Mouse (Mus musculus): ENCODE measurements around the gene Mmp12. TPM values are rescaled to one million over a fixed set of nuclear protein-coding genes. Genes with fewer than 3 reads are reported as not detected.
"Not testable (repeated sequence)": the region's sequence is repeated elsewhere in the genome, so short reads cannot be mapped to it uniquely, and the experiment has no call there.

The Mmp12 gene
- polyA plus RNA-seq (2015; fragmentation: Nextera tagmentation; extraction: Ambion mirVana), result not detected in 2 replicates

DNA sequence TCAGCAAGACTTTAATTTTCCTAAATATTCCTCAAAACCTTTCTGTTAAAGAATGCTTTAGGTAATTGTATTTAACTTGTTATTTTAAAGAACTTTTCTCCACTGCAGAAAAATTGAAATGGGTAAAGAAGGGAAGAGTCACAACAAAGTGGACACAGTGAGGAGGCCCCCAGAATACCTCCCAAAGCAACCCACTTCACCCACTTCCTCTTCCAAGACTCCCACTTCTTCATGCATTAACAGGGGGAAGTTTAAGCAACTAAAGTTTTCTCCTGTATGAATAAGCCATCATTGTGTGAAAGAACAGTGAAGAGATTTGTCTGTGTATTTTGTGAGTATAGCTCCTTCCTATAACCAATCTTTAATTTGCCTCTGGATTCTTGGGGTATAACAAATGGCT, at the start of gene Mmp12:
Mmp12 (plus strand) TSS at position 275 of the 400 bp plus-strand sequence.
- Histone ChIP-seq H3K4me1 (no peaks in the 10 kb centered on the region), H3K27me3 (replicated peaks) (no peaks in the 10 kb centered on the region), H3K9ac (no peak within 1 kb of the TSS), H3K4me3 (no peak within 1 kb of the TSS), H3K27ac (no peak within 1 kb of the TSS), H3K4me2 (no peak within 1 kb of the TSS), H3K9me3 (no peaks in the 10 kb centered on the region), H3K36me3 (replicated peaks) (no peaks in the 10 kb centered on the region)
- no peak for ATAC-seq (replicated peaks)

DNA sequence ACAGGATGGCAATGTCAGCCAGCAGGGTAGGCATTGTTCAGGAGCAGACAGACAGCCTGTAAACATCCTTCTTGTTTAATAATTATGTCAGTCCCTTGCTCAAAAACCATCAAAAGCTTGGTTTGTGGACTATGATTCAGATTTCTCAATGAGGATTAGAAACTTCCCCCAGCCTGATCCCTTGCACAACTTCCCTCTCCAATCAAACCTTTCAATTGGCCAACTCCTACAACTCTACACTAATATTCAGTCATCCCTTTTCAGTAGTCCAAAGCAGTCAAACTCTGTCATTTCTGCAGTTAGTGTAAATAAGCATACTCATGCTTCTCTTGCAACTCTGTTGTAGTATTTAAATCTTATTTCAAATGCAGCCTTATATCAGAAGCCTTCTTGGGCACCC, 12.3 kb upstream of the Mmp12 start:
- no peak overlapping the region for H3K9ac ChIP-seq
- H3K27ac ChIP-seq, result no peak overlapping the region
- no peaks in the 10 kb centered on the region for H3K36me3 ChIP-seq (replicated peaks)
- no peak for ATAC-seq (replicated peaks)
- no peaks in the 10 kb centered on the region for H3K9me3 ChIP-seq
- H3K4me1 ChIP-seq, result no peaks in the 10 kb centered on the region
- no peak overlapping the region for H3K4me3 ChIP-seq
- H3K27me3 ChIP-seq (replicated peaks), result no peaks in the 10 kb centered on the region
- no peak overlapping the region for H3K4me2 ChIP-seq

DNA sequence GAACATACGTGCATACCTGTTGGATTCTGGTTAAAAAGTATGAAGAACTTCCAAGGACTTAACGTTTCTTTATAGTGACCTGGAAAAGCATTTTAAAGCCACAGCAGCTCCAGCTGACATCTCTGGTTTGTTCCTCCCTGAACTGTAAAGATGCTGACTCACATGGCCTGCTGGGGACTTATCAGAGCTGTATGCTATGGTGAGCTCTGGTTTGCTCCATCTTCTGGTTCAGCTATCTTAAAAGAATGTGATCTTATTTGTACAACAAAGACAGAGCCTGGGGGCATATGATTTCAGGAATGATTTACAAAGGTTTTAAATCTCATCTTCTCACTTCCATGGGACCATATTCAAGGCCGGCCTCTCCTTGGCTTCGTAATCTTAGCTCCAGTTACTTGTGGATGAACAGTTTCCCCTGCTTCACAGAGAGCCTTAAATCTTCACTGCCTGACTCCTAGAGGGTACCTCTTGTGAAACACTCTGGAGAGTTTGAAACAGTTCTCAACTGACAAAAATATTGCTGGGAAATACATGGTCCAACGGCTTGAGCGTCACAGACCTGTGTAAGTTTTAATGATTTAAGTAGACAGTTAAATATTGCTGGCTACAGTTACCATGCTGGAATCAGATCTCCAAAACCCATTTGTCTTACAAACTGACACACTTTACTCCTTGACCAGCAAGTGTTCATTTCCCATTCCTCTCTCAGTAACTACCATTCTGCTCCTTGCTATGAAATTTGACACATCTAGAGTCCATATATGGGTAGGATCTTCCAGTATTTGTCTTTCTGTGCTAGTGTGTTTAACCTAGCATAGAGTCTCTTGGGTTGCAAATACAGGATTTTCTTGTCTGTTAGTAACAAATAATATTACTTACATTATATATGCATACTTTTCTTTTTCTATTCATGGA, 8.2 kb upstream of the Mmp12 start:
- H3K4me3 ChIP-seq, result no peak overlapping the region
- H3K4me1 ChIP-seq, result no peaks in the 10 kb centered on the region
- WGBS, result 89% methylated on average over 5 of the region's 6 CpGs
- H3K27ac ChIP-seq, result no peak overlapping the region
- no peak overlapping the region for H3K4me2 ChIP-seq
- H3K36me3 ChIP-seq (replicated peaks), result no peaks in the 10 kb centered on the region
- H3K9me3 ChIP-seq, result no peaks in the 10 kb centered on the region
- no peak for ATAC-seq (replicated peaks)
- no peak overlapping the region for H3K9ac ChIP-seq
- H3K27me3 ChIP-seq (replicated peaks), result no peaks in the 10 kb centered on the region

DNA sequence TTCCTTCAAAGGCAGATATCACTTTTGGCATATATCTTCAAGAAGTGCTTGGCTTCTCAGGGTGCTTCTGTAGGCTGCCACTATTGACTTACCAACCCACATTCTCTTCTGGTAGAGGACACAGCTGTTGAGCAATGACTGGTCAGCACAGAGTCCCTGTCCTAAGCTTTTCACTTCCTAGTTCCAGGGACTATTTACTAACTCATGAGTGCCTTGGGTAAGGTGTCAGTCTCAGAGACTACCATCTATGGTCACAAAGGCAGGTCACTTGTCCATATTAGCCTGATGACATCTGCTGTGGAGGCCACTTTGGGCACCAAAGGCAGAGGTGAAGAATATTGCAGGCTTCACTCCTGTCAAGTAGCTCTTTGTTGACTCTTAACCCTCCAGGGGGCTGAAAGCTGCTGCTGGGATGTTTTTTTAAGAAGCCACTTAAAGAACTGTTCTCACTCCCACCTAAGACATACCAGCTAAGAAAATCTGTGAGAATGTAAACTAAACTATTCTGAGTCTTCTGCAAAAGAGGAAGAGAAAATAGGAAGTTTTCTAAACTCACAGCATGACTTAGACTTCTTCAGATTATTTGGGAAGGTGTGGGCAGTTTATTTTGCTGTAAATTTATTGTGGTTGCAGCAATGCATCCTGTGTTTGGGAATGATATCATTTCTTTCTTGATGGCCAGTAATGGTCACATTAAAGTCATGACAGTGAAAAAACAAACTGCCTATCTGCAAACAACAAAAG, 7.3 kb upstream of the Mmp12 start:
- H3K4me2 ChIP-seq, result no peak overlapping the region
- ATAC-seq (replicated peaks), result no peak
- no peak overlapping the region for H3K4me3 ChIP-seq
- no peak overlapping the region for H3K9ac ChIP-seq
- H3K9me3 ChIP-seq, result no peaks in the 10 kb centered on the region
- H3K4me1 ChIP-seq, result no peaks in the 10 kb centered on the region
- H3K27ac ChIP-seq, result no peak overlapping the region
- H3K36me3 ChIP-seq (replicated peaks), result no peaks in the 10 kb centered on the region
- H3K27me3 ChIP-seq (replicated peaks), result no peaks in the 10 kb centered on the region

DNA sequence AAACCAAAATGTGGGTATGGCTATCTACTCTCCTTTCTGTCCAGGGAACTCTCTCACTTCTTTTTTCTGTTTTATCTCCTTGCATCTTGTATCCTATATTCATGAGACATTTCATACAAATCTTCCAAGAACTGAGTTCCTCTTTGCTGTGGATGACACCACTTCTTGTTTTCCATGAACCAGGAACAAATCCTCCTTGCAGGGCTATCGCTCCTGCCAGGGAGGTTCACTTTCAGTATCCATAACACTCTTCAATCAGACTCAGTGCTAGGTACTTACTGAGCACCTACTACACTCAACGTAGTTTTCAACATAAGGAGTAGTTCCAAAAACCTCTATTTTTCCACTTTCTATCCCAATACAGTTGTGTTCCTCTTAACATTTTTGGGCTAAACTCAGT, 1.3 kb downstream of the Mmp12 start:
- Histone ChIP-seq H3K27me3 (replicated peaks) (no peaks in the 10 kb centered on the region), H3K4me3 (no peak overlapping the region), H3K9me3 (no peaks in the 10 kb centered on the region), H3K4me2 (no peak overlapping the region), H3K27ac (no peak overlapping the region), H3K9ac (no peak overlapping the region), H3K4me1 (no peaks in the 10 kb centered on the region), H3K36me3 (replicated peaks) (no peaks in the 10 kb centered on the region)
- 92% methylated on average over 2 of the region's 2 CpGs for WGBS
- ATAC-seq (replicated peaks), result no peak

DNA sequence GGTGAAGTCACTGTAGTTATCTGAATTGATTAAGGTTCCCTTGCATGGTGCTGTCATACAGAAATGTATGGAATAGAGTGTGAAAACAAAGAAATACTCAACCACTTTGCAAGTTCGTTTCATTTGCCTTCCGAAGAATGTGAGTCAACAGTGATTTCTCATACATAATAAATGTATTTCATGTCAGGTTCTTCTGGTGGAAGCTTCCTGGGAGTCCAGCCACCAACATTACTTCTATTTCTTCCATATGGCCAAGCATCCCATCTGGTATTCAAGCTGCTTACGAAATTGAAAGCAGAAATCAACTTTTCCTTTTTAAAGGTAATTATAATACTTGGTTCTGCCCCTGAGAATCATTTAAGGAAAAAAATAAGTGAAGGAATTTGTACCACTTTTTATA, 10.4 kb downstream of the Mmp12 start:
- Histone ChIP-seq H3K4me3 (no peak overlapping the region), H3K9me3 (no peaks in the 10 kb centered on the region), H3K36me3 (replicated peaks) (no peaks in the 10 kb centered on the region), H3K4me1 (no peaks in the 10 kb centered on the region), H3K27ac (no peak overlapping the region), H3K4me2 (no peak overlapping the region), H3K9ac (no peak overlapping the region), H3K27me3 (replicated peaks) (no peaks in the 10 kb centered on the region)
- no peak for ATAC-seq (replicated peaks)
- 85% methylated on average over 3 of the region's 3 CpGs for WGBS

DNA sequence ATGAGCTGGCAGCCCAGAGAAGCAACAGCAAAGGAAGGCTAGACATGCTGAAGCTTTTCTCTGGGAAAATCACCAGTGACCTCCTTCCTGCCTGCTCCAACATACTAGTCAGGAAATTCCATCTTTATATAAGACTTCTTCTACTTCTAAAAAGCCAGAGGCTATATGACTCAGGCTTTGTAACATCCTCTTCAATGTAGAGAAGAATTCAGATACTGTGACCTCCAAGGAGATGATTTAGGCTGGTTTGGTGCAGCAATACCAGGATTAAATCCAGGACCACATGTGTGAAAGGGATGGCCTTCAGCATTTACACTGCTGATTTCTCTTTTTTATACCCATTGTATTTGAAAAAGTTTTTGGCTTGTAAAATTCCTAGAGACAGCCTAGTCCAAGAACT, 43.8 kb downstream of the Mmp12 start, which contains the start of gene Mmp1b:
Mmp1b (minus strand) TSS at position 101 of the 400 bp plus-strand sequence.
- Histone ChIP-seq H3K4me1 (no peaks in the 10 kb centered on the region), H3K9me3 (no peaks in the 10 kb centered on the region), H3K4me2 (no peak within 1 kb of the TSS), H3K4me3 (no peak within 1 kb of the TSS), H3K9ac (no peak within 1 kb of the TSS), H3K36me3 (replicated peaks) (no peaks in the 10 kb centered on the region), H3K27me3 (replicated peaks) (no peaks in the 10 kb centered on the region), H3K27ac (no peak within 1 kb of the TSS)
- no peak for ATAC-seq (replicated peaks)

DNA sequence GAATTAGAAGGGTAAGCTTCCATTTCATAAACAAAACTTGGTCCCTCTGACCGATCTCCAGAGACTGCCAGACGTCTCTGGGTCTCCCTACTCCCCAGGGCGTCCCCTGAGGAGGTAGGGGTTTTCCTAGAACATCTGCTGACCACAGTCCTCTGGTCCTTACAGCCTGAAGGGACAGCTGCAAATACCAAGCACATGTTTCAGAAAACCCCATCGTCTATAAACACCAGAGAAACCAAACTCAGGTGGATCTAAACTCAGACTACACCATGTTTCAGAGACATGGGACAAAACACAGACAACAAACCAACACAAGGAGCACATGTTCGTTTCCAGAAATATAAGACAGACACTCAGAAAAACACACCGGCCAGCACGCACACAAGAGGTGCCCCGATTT, 52.4 kb downstream of the Mmp12 start:
- 82% methylated on average over 8 of the region's 8 CpGs for WGBS

More for the DNA sequence above, 52.4 kb downstream of the Mmp12 start:
- H3K9me3 ChIP-seq; H3K9ac ChIP-seq; H3K4me1 ChIP-seq; H3K27me3 ChIP-seq (replicated peaks); H3K4me3 ChIP-seq; ATAC-seq (replicated peaks); H3K4me2 ChIP-seq; H3K27ac ChIP-seq; H3K36me3 ChIP-seq (replicated peaks): not testable (repeated sequence)

Other genes with a start within 250 kb of the Mmp12 start
- gene Dync2h1, start 159.9 kb upstream of the Mmp12 start, polyA plus RNA-seq (2015; fragmentation: Nextera tagmentation; extraction: Ambion mirVana), result 21.7 and 23.5 TPM in 2 replicates
- 92.4 and 100 TPM in 2 replicates for gene Dcun1d5, start 159.9 kb upstream of the Mmp12 start, polyA plus RNA-seq (2015; fragmentation: Nextera tagmentation; extraction: Ambion mirVana)
- gene Mmp13, start 71.9 kb upstream of the Mmp12 start, polyA plus RNA-seq (2015; fragmentation: Nextera tagmentation; extraction: Ambion mirVana), result 0.10 TPM in 1 of 2 replicates, not detected in the other
- not detected in 2 replicates for gene Mmp1b, start 43.7 kb downstream of the Mmp12 start, polyA plus RNA-seq (2015; fragmentation: Nextera tagmentation; extraction: Ambion mirVana)
- not detected in 2 replicates for gene Mmp3, start 101.4 kb downstream of the Mmp12 start, polyA plus RNA-seq (2015; fragmentation: Nextera tagmentation; extraction: Ambion mirVana)
- gene Mmp10, start 158.0 kb downstream of the Mmp12 start, polyA plus RNA-seq (2015; fragmentation: Nextera tagmentation; extraction: Ambion mirVana), result not detected in 2 replicates
- gene Mmp8, start 214.1 kb downstream of the Mmp12 start, polyA plus RNA-seq (2015; fragmentation: Nextera tagmentation; extraction: Ambion mirVana), result 0.10 TPM in 1 of 2 replicates, not detected in the other
- gene Mmp27, start 227.0 kb downstream of the Mmp12 start, polyA plus RNA-seq (2015; fragmentation: Nextera tagmentation; extraction: Ambion mirVana), result not detected in 2 replicates